Mouse (Mus musculus): ENCODE results near the gene Olfr479.
"Not testable (repeated sequence)": the region's sequence is repeated elsewhere in the genome, so short reads cannot be mapped to it uniquely, and the experiment has no call there.

The Olfr479 gene

DNA sequence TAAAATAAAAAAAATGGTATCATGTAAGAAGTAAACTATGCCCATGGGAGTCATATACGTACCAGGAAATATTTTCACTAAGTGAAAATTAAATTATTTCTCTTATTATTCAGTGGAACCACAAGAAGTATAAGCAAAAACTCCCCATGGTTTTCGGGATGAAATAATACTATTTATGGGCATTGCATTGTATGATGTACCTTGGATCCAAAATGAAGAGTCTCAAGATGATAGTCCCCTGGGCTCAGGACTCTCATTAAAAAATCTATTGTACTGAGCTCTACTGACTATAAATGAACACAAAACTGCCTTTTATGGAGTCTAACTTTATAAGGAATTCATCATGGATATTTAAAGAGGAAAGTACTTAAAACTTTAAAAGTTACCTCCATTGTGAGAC is at the start of gene Olfr479:
Gene Olfr479 (plus strand): TSS at position 301 of the 400 bp plus-strand sequence.
- DNase-seq = no peak

DNA sequence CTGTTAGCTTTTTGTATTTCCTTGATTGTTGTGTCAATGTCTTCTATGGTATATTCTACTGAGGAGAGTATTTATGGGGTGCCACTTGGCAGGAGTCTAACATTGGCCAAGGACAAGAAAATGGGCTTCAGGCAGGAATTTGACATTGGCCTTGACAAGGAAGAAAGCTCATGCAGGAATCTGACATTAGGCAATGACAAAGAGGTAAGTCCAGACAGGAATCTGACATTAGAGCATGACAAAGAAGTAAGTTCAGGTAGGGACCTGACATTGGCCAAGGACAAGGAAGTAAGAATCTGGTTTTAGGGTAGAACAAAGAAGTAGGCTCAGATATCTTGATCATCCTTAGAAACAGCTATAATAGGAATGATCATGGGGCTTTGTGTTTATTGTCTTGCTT is 36.2 kb upstream of the Olfr479 start:
- not testable (repeated sequence) for DNase-seq

DNA sequence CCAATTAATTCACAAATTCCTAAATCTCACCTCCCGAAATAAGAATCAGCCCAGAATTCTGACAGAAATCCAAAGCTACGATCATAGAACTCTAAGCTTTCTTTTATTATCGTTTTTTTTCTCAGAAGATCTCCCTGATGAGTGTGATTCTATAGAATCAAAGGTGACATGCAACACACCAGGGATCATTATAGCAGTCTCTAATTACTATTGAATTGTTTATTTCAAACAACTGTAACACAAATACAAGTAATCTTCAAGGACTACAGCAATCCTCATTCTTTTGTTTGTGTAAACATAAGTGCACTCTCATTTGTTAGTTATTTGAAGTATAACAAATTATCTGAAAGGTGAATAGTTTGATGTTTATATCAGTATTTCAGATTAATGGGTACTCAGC is 16.6 kb upstream of the Olfr479 start, which contains the start of gene Olfr478:
Gene Olfr478 (minus strand): TSS at position 101 of the 400 bp plus-strand sequence.
- DNase-seq = no peak

DNA sequence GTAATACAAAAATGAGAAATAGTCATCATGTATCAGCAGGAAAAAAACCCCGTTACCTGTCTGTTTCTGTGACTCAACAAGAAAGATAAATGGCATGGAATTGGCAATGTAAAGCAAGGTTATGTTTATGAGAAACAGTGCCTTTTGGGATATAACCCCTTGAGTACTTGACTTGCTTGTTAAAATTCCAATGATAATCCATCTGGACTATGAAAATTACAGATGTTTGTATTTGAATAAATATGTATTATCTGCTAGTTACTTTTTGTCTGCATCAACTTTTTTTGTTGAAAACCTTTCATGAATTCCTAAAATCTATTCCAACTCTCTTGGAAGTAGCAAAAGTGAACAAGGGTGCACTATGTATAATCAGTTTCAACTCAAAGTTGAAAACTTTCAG is 16.8 kb downstream of the Olfr479 start, which contains the start of gene Olfr480:
Gene Olfr480 (minus strand): TSS at position 101 of the 400 bp plus-strand sequence.
- DNase-seq = no peak

DNA sequence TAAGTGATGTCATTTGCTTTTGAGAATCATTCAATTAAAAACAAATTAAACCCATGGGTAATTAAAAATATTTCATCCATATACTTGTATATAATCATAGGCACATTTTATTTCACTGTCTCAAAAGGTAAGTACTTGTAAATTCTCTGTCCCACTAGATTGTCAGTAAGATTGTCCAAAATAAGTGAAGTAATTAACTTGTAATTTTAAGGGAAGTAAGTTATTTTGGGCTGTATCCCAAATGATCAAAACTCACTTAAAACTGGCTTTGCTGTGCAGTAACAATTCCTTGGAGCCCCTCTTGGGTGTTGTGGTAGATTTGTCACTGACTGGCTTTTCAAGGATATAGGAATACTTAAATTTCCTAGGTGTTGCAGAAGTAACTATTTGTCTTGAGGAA is 29.1 kb downstream of the Olfr479 start, which contains the start of gene Olfr481:
Gene Olfr481 (plus strand): TSS at position 301 of the 400 bp plus-strand sequence.
- no peak for DNase-seq

DNA sequence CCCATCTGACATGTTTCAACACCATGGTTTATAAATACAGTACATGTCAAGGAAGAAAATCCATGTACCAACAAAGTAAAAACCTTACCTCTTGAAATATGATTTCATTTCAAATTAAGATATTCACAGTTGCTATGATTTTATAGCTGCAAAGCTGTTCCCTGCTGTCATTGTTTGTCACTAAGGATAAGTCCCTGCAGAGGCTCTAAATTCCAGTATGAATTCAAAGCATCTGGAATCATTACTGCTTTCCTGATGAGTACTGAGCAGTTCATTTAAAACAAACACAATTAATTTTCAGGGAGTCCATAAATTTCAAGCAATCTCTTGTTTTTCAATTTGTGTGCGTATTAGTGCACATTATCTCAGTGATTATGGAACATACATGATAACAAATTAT is 47.0 kb downstream of the Olfr479 start, which contains the start of gene Olfr482:
Gene Olfr482 (minus strand): TSS at position 101 of the 400 bp plus-strand sequence.
- DNase-seq = no peak

DNA sequence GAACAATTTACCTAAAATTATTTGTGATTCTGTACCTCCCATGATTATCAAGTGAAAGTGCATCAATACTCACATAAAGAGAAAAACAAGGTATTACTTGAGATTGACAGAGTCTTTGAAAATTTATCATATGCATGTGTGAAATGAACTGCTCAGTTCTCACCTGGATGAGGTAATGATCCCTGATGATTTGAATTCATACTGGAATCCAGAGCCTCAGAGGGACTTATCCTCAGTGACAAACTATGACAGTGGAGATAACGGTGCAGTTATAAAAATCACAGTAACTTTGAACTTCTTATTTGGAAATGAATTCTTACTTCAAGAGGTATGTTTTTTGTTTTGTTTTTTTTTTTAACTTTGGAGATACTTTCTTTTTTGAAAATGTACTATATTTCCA is 50.1 kb downstream of the Olfr479 start, which contains the start of gene Olfr483:
Gene Olfr483 (plus strand): TSS at position 301 of the 400 bp plus-strand sequence.
- no peak for DNase-seq

Measured in kidney, postnatal 36 days (tissue).